Mouse (Mus musculus): ENCODE data around the gene Il16. TPM values are rescaled to one million over a fixed set of nuclear protein-coding genes. Genes with fewer than 3 reads are reported as not detected.

Gene Il16
- polyA plus RNA-seq, 1 experiment from 2014 or later: 2.6 TPM

- Histone ChIP-seq H3K27me3 (replicated peaks) (no peaks in the 10 kb centered on the region), H3K27ac (replicated peaks) (no peak overlapping the region), H3K9ac (no peak overlapping the region), H3K4me3 (no peak overlapping the region), H3K4me1 (peaks cover 7% of the 10 kb centered on the region; the same call in 1 of the 2 replicates), H3K4me2 (no peak overlapping the region), H3K9me3 (no peaks in the 10 kb centered on the region), H3K36me3 (no peaks in the 10 kb centered on the region)
- no peak for ATAC-seq (ENCODE audit: extremely low read depth, insufficient number of reproducible peaks, low FRiP score, low TSS enrichment)
- WGBS: 65% methylated on average over 1 of the region's 1 CpGs
These were observed 121.5 kb downstream of the Il16 start for GRCm38 (mm10) chr7:83624065-83624464.

GRCm38 (mm10) chr7:83622582-83622981, 122.9 kb downstream of the Il16 start:
- Histone ChIP-seq H3K9ac (no peak overlapping the region), H3K4me1 (peaks cover 7% of the 10 kb centered on the region), H3K36me3 (no peaks in the 10 kb centered on the region), H3K27ac (replicated peaks) (no peak overlapping the region), H3K4me3 (no peak overlapping the region), H3K4me2 (no peak overlapping the region), H3K27me3 (replicated peaks) (no peaks in the 10 kb centered on the region), H3K9me3 (no peaks in the 10 kb centered on the region)
- ATAC-seq (ENCODE audit: extremely low read depth, insufficient number of reproducible peaks, low FRiP score, low TSS enrichment): no peak
- 84% methylated on average over 6 of the region's 6 CpGs for WGBS

GRCm38 (mm10) chr7:83618709-83619108, 126.8 kb downstream of the Il16 start:
- ATAC-seq (ENCODE audit: extremely low read depth, insufficient number of reproducible peaks, low FRiP score, low TSS enrichment): no peak
- H3K36me3 ChIP-seq: no peaks in the 10 kb centered on the region
- H3K27ac ChIP-seq (replicated peaks): no peak overlapping the region
- H3K4me2 ChIP-seq: no peak overlapping the region
- H3K4me3 ChIP-seq: no peak overlapping the region
- WGBS: 72% methylated on average over 1 of the region's 1 CpGs
- H3K9ac ChIP-seq: no peak overlapping the region
- H3K4me1 ChIP-seq: peaks cover 15% of the 10 kb centered on the region
- H3K27me3 ChIP-seq (replicated peaks): no peaks in the 10 kb centered on the region
- no peaks in the 10 kb centered on the region for H3K9me3 ChIP-seq

- WGBS: 79% methylated on average over 3 of the region's 3 CpGs
- Histone ChIP-seq H3K9ac (no peak overlapping the region), H3K36me3 (no peaks in the 10 kb centered on the region), H3K27me3 (replicated peaks) (no peaks in the 10 kb centered on the region), H3K9me3 (no peaks in the 10 kb centered on the region), H3K27ac (replicated peaks) (no peak overlapping the region), H3K4me3 (no peak overlapping the region), H3K4me1 (peaks cover 8% of the 10 kb centered on the region), H3K4me2 (no peak overlapping the region)
- no peak for ATAC-seq (ENCODE audit: extremely low read depth, insufficient number of reproducible peaks, low FRiP score, low TSS enrichment)
These were observed 129.3 kb downstream of the Il16 start for GRCm38 (mm10) chr7:83616268-83616667.

- Histone ChIP-seq H3K9me3 (no peaks in the 10 kb centered on the region), H3K9ac (no peak overlapping the region), H3K27ac (replicated peaks) (no peak overlapping the region), H3K36me3 (no peaks in the 10 kb centered on the region), H3K4me2 (no peak overlapping the region), H3K4me1 (peaks cover 8% of the 10 kb centered on the region), H3K4me3 (no peak overlapping the region), H3K27me3 (replicated peaks) (no peaks in the 10 kb centered on the region)
- no peak for ATAC-seq (ENCODE audit: extremely low read depth, insufficient number of reproducible peaks, low FRiP score, low TSS enrichment)
- 79% methylated on average over 8 of the region's 8 CpGs for WGBS
These were observed 129.7 kb downstream of the Il16 start for GRCm38 (mm10) chr7:83615815-83616214.

GRCm38 (mm10) chr7:83615272-83615671, 130.3 kb downstream of the Il16 start:
- Histone ChIP-seq H3K4me1 (peaks cover 8% of the 10 kb centered on the region), H3K9ac (no peak overlapping the region), H3K36me3 (no peaks in the 10 kb centered on the region), H3K4me3 (no peak overlapping the region), H3K4me2 (no peak overlapping the region), H3K27ac (replicated peaks) (no peak overlapping the region), H3K9me3 (no peaks in the 10 kb centered on the region), H3K27me3 (replicated peaks) (no peaks in the 10 kb centered on the region)
- 71% methylated on average over 3 of the region's 3 CpGs for WGBS
- ATAC-seq (ENCODE audit: extremely low read depth, insufficient number of reproducible peaks, low FRiP score, low TSS enrichment): no peak

- no peaks in the 10 kb centered on the region for H3K36me3 ChIP-seq
- 94% methylated on average over 1 of the region's 1 CpGs for whole genome bisulfite sequencing
- H3K27me3 ChIP-seq (replicated peaks): no peaks in the 10 kb centered on the region
- no peaks in the 10 kb centered on the region for H3K9me3 ChIP-seq
- H3K4me1 ChIP-seq: peaks cover 2% of the 10 kb centered on the region; the same call in 1 of the 2 replicates
- ATAC-seq (ENCODE audit: extremely low read depth, insufficient number of reproducible peaks, low FRiP score, low TSS enrichment): no peak
- no peak overlapping the region for H3K9ac ChIP-seq
- H3K27ac ChIP-seq (replicated peaks): no peak overlapping the region
- no peak overlapping the region for H3K4me3 ChIP-seq
- H3K4me2 ChIP-seq: no peak overlapping the region
These were observed 133.6 kb downstream of the Il16 start for GRCm38 (mm10) chr7:83611886-83612285.

- WGBS: 90% methylated on average over 4 of the region's 4 CpGs
- H3K27me3 ChIP-seq (replicated peaks): no peaks in the 10 kb centered on the region
- H3K27ac ChIP-seq (replicated peaks): no peak overlapping the region
- H3K36me3 ChIP-seq: no peaks in the 10 kb centered on the region
- no peak overlapping the region for H3K4me2 ChIP-seq
- H3K9ac ChIP-seq: no peak overlapping the region
- no peaks in the 10 kb centered on the region for H3K4me1 ChIP-seq
- no peak overlapping the region for H3K4me3 ChIP-seq
- no peak for ATAC-seq (ENCODE audit: extremely low read depth, insufficient number of reproducible peaks, low FRiP score, low TSS enrichment)
- no peaks in the 10 kb centered on the region for H3K9me3 ChIP-seq
These were observed 135.6 kb downstream of the Il16 start for GRCm38 (mm10) chr7:83609891-83610290.

GRCm38 (mm10) chr7:83606796-83607195, 138.7 kb downstream of the Il16 start:
- 86% methylated on average over 2 of the region's 2 CpGs for WGBS
- Histone ChIP-seq H3K36me3 (no peaks in the 10 kb centered on the region), H3K27ac (replicated peaks) (no peak overlapping the region), H3K4me2 (no peak overlapping the region), H3K9ac (no peak overlapping the region), H3K4me1 (no peaks in the 10 kb centered on the region), H3K9me3 (no peaks in the 10 kb centered on the region), H3K4me3 (no peak overlapping the region), H3K27me3 (replicated peaks) (no peaks in the 10 kb centered on the region)
- ATAC-seq (ENCODE audit: extremely low read depth, insufficient number of reproducible peaks, low FRiP score, low TSS enrichment): no peak

GRCm38 (mm10) chr7:83604180-83604944, 141.2 kb downstream of the Il16 start:
- H3K27ac ChIP-seq (replicated peaks): no peak overlapping the region
- H3K27me3 ChIP-seq (replicated peaks): no peaks in the 10 kb centered on the region
- H3K36me3 ChIP-seq: no peaks in the 10 kb centered on the region
- H3K4me3 ChIP-seq: no peak overlapping the region
- H3K9me3 ChIP-seq: no peaks in the 10 kb centered on the region
- ATAC-seq (ENCODE audit: extremely low read depth, insufficient number of reproducible peaks, low FRiP score, low TSS enrichment): no peak
- H3K9ac ChIP-seq: no peak overlapping the region
- 83% methylated on average over 7 of the region's 7 CpGs for WGBS
- no peaks in the 10 kb centered on the region for H3K4me1 ChIP-seq
- no peak overlapping the region for H3K4me2 ChIP-seq

GRCm38 (mm10) chr7:83599913-83600286, 145.6 kb downstream of the Il16 start:
- ATAC-seq (ENCODE audit: extremely low read depth, insufficient number of reproducible peaks, low FRiP score, low TSS enrichment): no peak
- Histone ChIP-seq H3K4me1 (no peaks in the 10 kb centered on the region), H3K36me3 (no peaks in the 10 kb centered on the region), H3K4me3 (no peak overlapping the region), H3K9ac (no peak overlapping the region), H3K27ac (replicated peaks) (no peak overlapping the region), H3K4me2 (no peak overlapping the region), H3K27me3 (replicated peaks) (no peaks in the 10 kb centered on the region), H3K9me3 (no peaks in the 10 kb centered on the region)
- WGBS: 53% methylated on average over 8 of the region's 8 CpGs

Data from heart, embryonic 13.5 days (tissue).